Mouse (Mus musculus): ENCODE measurements around the gene Ggt6. TPM values are rescaled to one million over a fixed set of nuclear protein-coding genes. Genes with fewer than 3 reads are reported as not detected.

The Ggt6 gene
- polyA plus RNA-seq, 1 experiment from 2014 or later, result not detected

DNA sequence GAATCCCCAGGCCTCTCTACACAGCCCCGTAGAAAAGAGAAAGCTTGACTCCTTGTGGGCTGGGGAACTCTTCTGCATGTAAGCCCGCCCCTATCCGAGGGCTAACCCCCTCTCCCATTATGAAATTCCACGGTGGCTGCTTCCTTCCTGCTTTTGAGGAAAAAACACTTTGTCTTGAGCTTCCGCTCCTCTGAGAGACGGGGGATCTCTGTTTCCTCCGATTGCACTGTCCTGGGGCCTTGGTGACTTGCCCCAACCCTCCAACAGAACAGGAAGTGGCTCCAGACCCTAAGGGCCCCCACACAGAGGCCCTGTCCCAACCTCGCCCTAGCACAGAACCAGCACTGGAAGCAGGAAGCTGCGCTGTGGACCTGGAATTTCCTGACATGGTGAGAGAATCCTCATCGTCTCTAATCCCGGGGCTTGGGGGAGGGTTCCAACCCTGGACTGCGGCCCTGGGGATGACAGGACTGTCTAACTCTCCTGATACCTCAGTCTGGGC is 22.7 kb downstream of the Ggt6 start:
- peak; percentile 85 for ATAC-seq (ENCODE audit: insufficient number of reproducible peaks, insufficient read depth, low FRiP score, low read depth)
- Histone ChIP-seq H3K4me3 (ENCODE audit: control insufficient read depth in 1 of 2, insufficient read depth in 1 of 2, low read depth in 1 of 2, low read length in 2 of 2) (no peak overlapping the region), H3K9me3 (ENCODE audit: control insufficient read depth, low read length) (no peaks in the 10 kb centered on the region), H3K36me3 (ENCODE audit: control insufficient read depth, insufficient read depth, low read length) (peaks cover 1% of the 10 kb centered on the region; the same call in 1 of the 2 replicates), H3K27ac (replicated peaks in 1 of 2; ENCODE audit: control insufficient read depth in 1 of 2, insufficient read depth in 1 of 2, low read depth in 2 of 2, low read length in 2 of 2) (peak overlapping the region; percentile 43 to 76), H3K4me2 (ENCODE audit: low read length) (peak overlapping the region; percentile 18; the same call in 1 of the 2 replicates), H3K4me1 (ENCODE audit: control insufficient read depth in 2 of 2, insufficient read depth in 2 of 2, low read length in 2 of 2) (peaks cover 10 to 36% of the 10 kb centered on the region in 2 experiments), H3K9ac (ENCODE audit: low read length) (peak overlapping the region; percentile 34), H3K27me3 (ENCODE audit: control insufficient read depth, insufficient read depth, low read length) (no peaks in the 10 kb centered on the region)
- WGBS, result 49% methylated on average over 12 of the region's 12 CpGs

DNA sequence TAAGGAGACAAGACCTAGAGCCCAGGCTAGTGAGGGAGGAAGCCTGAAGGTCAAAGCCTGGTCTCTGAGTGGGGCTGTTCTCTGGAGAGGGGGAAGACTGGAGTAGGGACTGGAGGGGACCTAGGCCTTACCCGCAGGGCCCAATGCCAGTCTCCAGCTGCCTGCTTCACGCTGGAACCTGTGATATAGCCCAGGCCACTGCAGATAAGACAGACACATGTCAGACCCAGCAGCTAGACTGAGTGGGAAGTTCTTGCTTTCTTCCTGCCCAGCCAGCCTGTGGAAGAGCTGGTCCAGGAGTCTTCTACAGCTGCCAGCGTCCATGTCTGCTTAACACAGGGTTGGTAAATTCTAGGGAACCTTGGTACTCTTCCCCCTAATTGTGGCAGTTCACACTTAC is 23.2 kb downstream of the Ggt6 start:
- peak overlapping the region; percentile 43 to 76 for H3K27ac ChIP-seq (replicated peaks in 1 of 2; ENCODE audit: control insufficient read depth in 1 of 2, insufficient read depth in 1 of 2, low read depth in 2 of 2, low read length in 2 of 2)
- H3K4me3 ChIP-seq (ENCODE audit: control insufficient read depth in 1 of 2, insufficient read depth in 1 of 2, low read depth in 1 of 2, low read length in 2 of 2), result no peak overlapping the region
- no peaks in the 10 kb centered on the region for H3K36me3 ChIP-seq (ENCODE audit: control insufficient read depth, insufficient read depth, low read length)
- WGBS, result 13% methylated on average over 3 of the region's 3 CpGs
- no peaks in the 10 kb centered on the region for H3K9me3 ChIP-seq (ENCODE audit: control insufficient read depth, low read length)
- ATAC-seq (ENCODE audit: insufficient number of reproducible peaks, insufficient read depth, low FRiP score, low read depth), result peak; percentile 44; the same call in 1 of the 2 replicates
- H3K9ac ChIP-seq (ENCODE audit: low read length), result peak overlapping the region; percentile 34
- H3K4me2 ChIP-seq (ENCODE audit: low read length), result peak overlapping the region; percentile 18; the same call in 1 of the 2 replicates
- H3K27me3 ChIP-seq (ENCODE audit: control insufficient read depth, insufficient read depth, low read length), result no peaks in the 10 kb centered on the region
- H3K4me1 ChIP-seq (ENCODE audit: control insufficient read depth in 2 of 2, insufficient read depth in 2 of 2, low read length in 2 of 2), result peaks cover 10 to 36% of the 10 kb centered on the region in 2 experiments

DNA sequence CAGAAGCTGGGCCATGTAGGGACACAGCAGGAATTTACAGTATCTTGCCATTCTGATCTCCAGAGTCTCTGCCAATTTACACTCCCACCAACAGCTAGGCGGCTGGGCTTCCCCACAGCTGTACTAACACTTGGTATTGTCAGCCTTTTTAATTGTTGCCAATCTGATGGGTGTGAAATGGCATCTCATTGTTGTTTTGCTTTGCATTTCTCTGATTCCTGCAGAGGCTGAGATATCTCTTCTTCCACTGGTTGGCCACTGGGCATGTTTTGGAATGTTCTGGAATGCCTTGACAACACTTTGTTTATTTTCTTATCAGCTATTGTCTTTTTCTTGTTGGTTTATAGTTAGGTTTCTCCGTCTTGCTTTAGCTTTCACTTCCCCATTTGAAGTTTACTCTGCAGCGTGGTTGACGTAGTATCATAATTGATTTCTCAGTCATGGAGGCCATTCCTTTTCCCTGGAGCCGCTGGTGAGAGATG is 26.2 kb downstream of the Ggt6 start:
- no peak for ATAC-seq (ENCODE audit: insufficient number of reproducible peaks, insufficient read depth, low FRiP score, low read depth)
- no peaks in the 10 kb centered on the region for H3K9me3 ChIP-seq (ENCODE audit: control insufficient read depth, low read length)
- no peak overlapping the region for H3K4me3 ChIP-seq (ENCODE audit: control insufficient read depth in 1 of 2, insufficient read depth in 1 of 2, low read depth in 1 of 2, low read length in 2 of 2)
- 35% methylated on average over 5 of the region's 5 CpGs for WGBS
- no peaks in the 10 kb centered on the region for H3K27me3 ChIP-seq (ENCODE audit: control insufficient read depth, insufficient read depth, low read length)
- H3K9ac ChIP-seq (ENCODE audit: low read length), result no peak overlapping the region
- H3K27ac ChIP-seq (replicated peaks in 1 of 2; ENCODE audit: control insufficient read depth in 1 of 2, insufficient read depth in 1 of 2, low read depth in 2 of 2, low read length in 2 of 2), result peak overlapping the region in 1 of 2 experiments; percentile 53; a peak in 2 of 4 replicates
- H3K36me3 ChIP-seq (ENCODE audit: control insufficient read depth, insufficient read depth, low read length), result no peaks in the 10 kb centered on the region
- H3K4me1 ChIP-seq (ENCODE audit: control insufficient read depth in 2 of 2, insufficient read depth in 2 of 2, low read length in 2 of 2), result peaks cover 16 to 43% of the 10 kb centered on the region in 2 experiments
- H3K4me2 ChIP-seq (ENCODE audit: low read length), result no peak overlapping the region

DNA sequence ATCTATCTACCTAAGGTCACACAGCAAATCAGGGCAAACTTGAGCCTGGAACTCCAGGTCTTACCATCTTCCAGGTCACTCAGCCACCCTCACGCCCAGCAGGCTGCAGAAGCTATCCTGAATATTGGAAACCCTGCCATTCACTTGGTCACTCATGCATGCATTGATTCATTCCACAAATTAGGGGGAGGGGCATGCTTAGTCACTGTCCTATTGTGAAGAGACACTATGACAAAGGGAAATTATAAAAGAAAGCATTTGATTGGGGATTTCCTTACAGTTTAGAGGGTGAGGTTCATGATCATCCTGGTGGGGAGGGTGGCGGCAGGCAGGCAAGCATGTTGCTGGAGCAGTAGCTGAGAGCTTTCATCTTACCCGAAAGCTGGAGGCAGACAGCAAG is 29.5 kb downstream of the Ggt6 start:
- no peak for ATAC-seq (ENCODE audit: insufficient number of reproducible peaks, insufficient read depth, low FRiP score, low read depth)
- no peak overlapping the region for H3K4me3 ChIP-seq (ENCODE audit: control insufficient read depth in 1 of 2, insufficient read depth in 1 of 2, low read depth in 1 of 2, low read length in 2 of 2)
- peaks cover 27 to 50% of the 10 kb centered on the region in 2 experiments for H3K4me1 ChIP-seq (ENCODE audit: control insufficient read depth in 2 of 2, insufficient read depth in 2 of 2, low read length in 2 of 2)
- WGBS, result 81% methylated on average over 3 of the region's 3 CpGs
- no peak overlapping the region for H3K9ac ChIP-seq (ENCODE audit: low read length)
- no peak overlapping the region for H3K4me2 ChIP-seq (ENCODE audit: low read length)
- H3K27ac ChIP-seq (replicated peaks in 1 of 2; ENCODE audit: control insufficient read depth in 1 of 2, insufficient read depth in 1 of 2, low read depth in 2 of 2, low read length in 2 of 2), result no peak overlapping the region
- H3K36me3 ChIP-seq (ENCODE audit: control insufficient read depth, insufficient read depth, low read length), result no peaks in the 10 kb centered on the region
- H3K27me3 ChIP-seq (ENCODE audit: control insufficient read depth, insufficient read depth, low read length), result no peaks in the 10 kb centered on the region
- H3K9me3 ChIP-seq (ENCODE audit: control insufficient read depth, low read length), result no peaks in the 10 kb centered on the region

DNA sequence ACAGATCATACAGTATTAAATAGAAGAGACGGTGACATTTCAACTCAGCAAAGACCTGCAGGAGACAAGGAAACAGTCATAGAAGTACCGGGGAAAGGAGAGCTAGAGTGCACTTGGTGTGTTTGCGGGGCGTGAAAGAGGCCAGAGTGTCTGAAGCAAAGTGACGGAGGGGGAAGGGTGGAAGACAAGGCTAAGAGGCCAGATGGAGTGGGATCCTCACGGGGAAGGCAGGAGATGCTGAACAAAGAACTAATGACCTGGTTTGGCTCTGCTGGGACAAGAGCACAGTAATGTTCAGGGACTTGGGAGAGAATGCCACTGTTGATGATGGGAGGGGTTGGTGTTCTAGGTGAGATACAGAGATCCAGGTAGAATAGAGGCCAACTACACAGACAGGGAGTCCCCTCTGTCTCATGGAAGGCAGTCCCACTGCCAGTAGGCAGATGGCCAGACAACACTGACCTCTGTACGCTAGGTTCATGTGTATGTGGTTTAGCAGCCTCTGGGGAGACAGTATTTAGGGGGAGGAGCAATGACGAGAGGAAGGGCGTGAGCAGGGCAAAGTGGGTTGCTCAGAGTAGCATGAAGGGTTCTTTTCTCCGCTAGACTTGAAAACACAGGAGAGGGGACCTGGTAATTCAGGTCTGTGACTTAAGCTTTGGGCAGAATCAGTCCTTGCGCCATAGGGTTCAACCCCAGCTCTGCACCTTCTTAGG is 30.8 kb downstream of the Ggt6 start:
- Histone ChIP-seq H3K4me1 (ENCODE audit: control insufficient read depth in 2 of 2, insufficient read depth in 2 of 2, low read length in 2 of 2) (peaks cover 29 to 55% of the 10 kb centered on the region in 2 experiments), H3K9ac (ENCODE audit: low read length) (no peak overlapping the region), H3K4me2 (ENCODE audit: low read length) (no peak overlapping the region), H3K27me3 (ENCODE audit: control insufficient read depth, insufficient read depth, low read length) (no peaks in the 10 kb centered on the region), H3K27ac (replicated peaks in 1 of 2; ENCODE audit: control insufficient read depth in 1 of 2, insufficient read depth in 1 of 2, low read depth in 2 of 2, low read length in 2 of 2) (peak overlapping the region; percentile 25 to 62; a peak in 2 of 4 replicates), H3K4me3 (ENCODE audit: control insufficient read depth in 1 of 2, insufficient read depth in 1 of 2, low read depth in 1 of 2, low read length in 2 of 2) (no peak overlapping the region), H3K9me3 (ENCODE audit: control insufficient read depth, low read length) (no peaks in the 10 kb centered on the region), H3K36me3 (ENCODE audit: control insufficient read depth, insufficient read depth, low read length) (no peaks in the 10 kb centered on the region)
- 58% methylated on average over 11 of the region's 11 CpGs for WGBS
- ATAC-seq (ENCODE audit: insufficient number of reproducible peaks, insufficient read depth, low FRiP score, low read depth), result no peak

DNA sequence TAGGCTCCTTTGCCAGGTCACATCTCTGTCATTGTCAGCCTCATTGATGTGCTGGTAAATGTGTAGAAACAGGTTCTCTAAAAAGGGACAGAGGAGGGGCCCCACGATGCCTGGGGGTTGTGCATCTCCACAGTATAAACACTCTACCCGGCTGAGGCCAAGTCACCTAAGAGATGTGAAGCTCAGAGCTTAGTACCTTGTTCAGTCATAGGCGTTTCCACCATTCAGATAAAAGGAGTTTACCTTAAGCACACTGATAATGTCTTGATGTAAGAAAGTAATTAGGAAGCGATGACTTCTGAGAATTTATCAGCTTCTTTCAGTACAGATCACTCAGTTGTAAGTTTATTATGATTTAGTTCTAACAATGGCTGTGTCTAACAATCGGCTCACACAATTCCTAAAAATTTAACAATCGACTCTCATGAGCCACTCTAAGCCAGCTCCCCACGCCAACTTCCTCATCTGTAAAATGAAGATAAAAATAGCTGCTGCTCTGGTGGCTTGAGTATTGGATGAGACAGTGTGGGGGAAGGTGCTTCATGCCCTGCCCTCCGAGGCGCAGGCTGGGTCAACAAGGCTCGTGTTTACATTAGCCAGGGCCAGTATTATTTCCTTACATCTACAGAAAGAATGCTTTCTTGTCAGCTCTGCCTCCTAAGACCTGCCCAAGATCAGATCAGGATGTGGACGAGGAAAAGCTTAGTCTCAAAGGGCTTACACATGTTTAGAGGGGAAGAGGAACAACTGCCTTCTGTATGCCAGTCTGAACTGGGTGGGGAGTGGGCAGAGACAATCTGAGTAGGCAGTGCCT is 31.6 kb downstream of the Ggt6 start:
- no peaks in the 10 kb centered on the region for H3K27me3 ChIP-seq (ENCODE audit: control insufficient read depth, insufficient read depth, low read length)
- H3K36me3 ChIP-seq (ENCODE audit: control insufficient read depth, insufficient read depth, low read length), result no peaks in the 10 kb centered on the region
- peak overlapping the region; percentile 32 for H3K4me2 ChIP-seq (ENCODE audit: low read length)
- peak; percentile 19; the same call in 1 of the 2 replicates for ATAC-seq (ENCODE audit: insufficient number of reproducible peaks, insufficient read depth, low FRiP score, low read depth)
- H3K9me3 ChIP-seq (ENCODE audit: control insufficient read depth, low read length), result no peaks in the 10 kb centered on the region
- peaks cover 29 to 48% of the 10 kb centered on the region in 2 experiments for H3K4me1 ChIP-seq (ENCODE audit: control insufficient read depth in 2 of 2, insufficient read depth in 2 of 2, low read length in 2 of 2)
- H3K4me3 ChIP-seq (ENCODE audit: control insufficient read depth in 1 of 2, insufficient read depth in 1 of 2, low read depth in 1 of 2, low read length in 2 of 2), result no peak overlapping the region
- H3K27ac ChIP-seq (replicated peaks in 1 of 2; ENCODE audit: control insufficient read depth in 1 of 2, insufficient read depth in 1 of 2, low read depth in 2 of 2, low read length in 2 of 2), result peak overlapping the region; percentile 34 to 62
- 10% methylated on average over 11 of the region's 11 CpGs for WGBS
- no peak overlapping the region; the same call in 1 of the 2 replicates for H3K9ac ChIP-seq (ENCODE audit: low read length)

DNA sequence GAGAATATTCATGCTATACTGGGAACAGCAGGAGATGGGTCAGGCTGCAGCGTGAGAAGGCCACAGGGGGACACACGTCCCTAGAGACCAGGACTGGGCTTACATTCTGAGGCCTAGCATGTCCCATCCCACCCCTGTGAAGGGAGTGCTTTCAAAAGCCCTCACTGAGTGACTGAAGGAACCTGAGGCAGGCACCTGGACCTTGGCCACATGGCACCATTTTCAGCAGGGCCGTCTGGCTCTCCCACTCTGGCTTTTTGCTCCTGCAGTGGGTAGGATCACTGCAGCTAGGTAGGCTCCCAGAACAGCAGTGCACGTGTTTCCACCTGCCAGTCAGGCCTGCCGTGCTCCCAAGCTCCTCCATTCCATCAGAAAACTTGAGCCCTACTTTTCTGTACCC is 33.2 kb downstream of the Ggt6 start:
- Histone ChIP-seq H3K4me1 (ENCODE audit: control insufficient read depth in 2 of 2, insufficient read depth in 2 of 2, low read length in 2 of 2) (peaks cover 29 to 47% of the 10 kb centered on the region in 2 experiments), H3K4me2 (ENCODE audit: low read length) (no peak overlapping the region), H3K27me3 (ENCODE audit: control insufficient read depth, insufficient read depth, low read length) (no peaks in the 10 kb centered on the region), H3K27ac (replicated peaks in 1 of 2; ENCODE audit: control insufficient read depth in 1 of 2, insufficient read depth in 1 of 2, low read depth in 2 of 2, low read length in 2 of 2) (peak overlapping the region; percentile 60 to 69; a peak in 3 of 4 replicates), H3K36me3 (ENCODE audit: control insufficient read depth, insufficient read depth, low read length) (no peaks in the 10 kb centered on the region), H3K9me3 (ENCODE audit: control insufficient read depth, low read length) (no peaks in the 10 kb centered on the region), H3K4me3 (ENCODE audit: control insufficient read depth in 1 of 2, insufficient read depth in 1 of 2, low read depth in 1 of 2, low read length in 2 of 2) (no peak overlapping the region), H3K9ac (ENCODE audit: low read length) (peak overlapping the region; percentile 21; the same call in 1 of the 2 replicates)
- WGBS, result 73% methylated on average over 5 of the region's 5 CpGs
- no peak for ATAC-seq (ENCODE audit: insufficient number of reproducible peaks, insufficient read depth, low FRiP score, low read depth)
